Comparison of ENCODE assay signal across 34 mouse cellular contexts in the genomic region with DNA sequence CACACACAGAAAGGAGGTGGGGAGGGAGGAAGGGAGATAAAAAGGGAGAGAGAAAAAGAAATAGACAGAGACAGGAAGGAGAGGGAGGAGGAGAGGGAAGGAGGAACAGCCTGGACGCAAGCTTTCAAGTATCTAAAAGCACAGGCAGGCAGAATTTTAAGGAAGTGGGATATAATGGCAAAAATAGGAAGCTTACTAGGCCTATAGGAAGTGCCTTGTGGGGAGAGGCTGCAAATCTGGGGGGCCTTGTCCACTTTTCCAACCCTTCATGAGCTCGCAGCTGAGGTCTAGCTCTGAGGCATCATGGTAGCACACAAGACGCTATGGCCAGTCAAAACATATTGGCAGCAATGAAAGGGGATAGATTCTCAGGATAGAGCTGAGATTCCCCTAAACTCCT. TPM values are rescaled to one million over a fixed set of nuclear protein-coding genes. Genes with fewer than 3 reads are reported as not detected.
DNase-seq lines count a peak whose midpoint lies in the region; ATAC-seq and TF ChIP-seq lines count a peak whose summit lies in the region.
"Had no signal": no experiment of that assay in that cellular context is flagged by ENCODE, and none has a peak within 500 bp of the region (broad histone marks: within the 10 kb centered on the region; RNA-seq: fewer than 3 reads in every experiment).

No protein-coding gene starts in this region.

- peaks cover 88% of the 10 kb centered on the region for H3K79me2 ChIP-seq in macrophage (ENCODE audit: inconsistent target)

- no peak for TF ChIP-seq CTCF in gastrocnemius, adult 2 months (IDR thresholded peaks at IDR 0.05)

- no peaks in the 10 kb centered on the region; the same call in 1 of the 2 replicates for H3K36me3 ChIP-seq in heart, embryonic 13.5 days
- no peaks in the 10 kb centered on the region for H3K36me3 ChIP-seq in macrophage (ENCODE audit: inconsistent target)
- H3K36me3 ChIP-seq in forebrain, embryonic 11.5 days (ENCODE audit: control insufficient read depth, insufficient read depth, low read length), result no peaks in the 10 kb centered on the region
- H3K36me3 ChIP-seq: embryonic facial prominence, embryonic 13.5 days; forebrain, embryonic 10.5 days; G1E; hindbrain, embryonic 13.5 days; lung, embryonic 15.5 days; neural tube, embryonic 15.5 days had no signal

- no peak overlapping the region; the same call in 1 of the 2 replicates for H3K9ac ChIP-seq in heart, embryonic 13.5 days
- H3K9ac ChIP-seq in forebrain, embryonic 11.5 days (ENCODE audit: low read length), result no peak overlapping the region
- H3K9ac ChIP-seq: embryonic facial prominence, embryonic 13.5 days; hindbrain, embryonic 13.5 days; lung, embryonic 15.5 days; neural tube, embryonic 15.5 days had no signal

- H3K27ac ChIP-seq in gastrocnemius, adult 2 months, result peak overlapping the region; percentile 63
- peak overlapping the region; percentile 10 for H3K27ac ChIP-seq in heart, embryonic 13.5 days (replicated peaks)
- peak overlapping the region; percentile 94 for H3K27ac ChIP-seq in macrophage
- H3K27ac ChIP-seq in forebrain, embryonic 11.5 days (ENCODE audit: low read depth, low read length), result no peak overlapping the region
- H3K27ac ChIP-seq: embryonic facial prominence, embryonic 13.5 days; hindbrain, embryonic 13.5 days; kidney, postnatal 0 days; neural tube, embryonic 15.5 days had no signal

- H3K4me3 ChIP-seq in gastrocnemius, adult 2 months, result no peak overlapping the region
- H3K4me3 ChIP-seq in heart, embryonic 13.5 days, result no peak overlapping the region
- no peak overlapping the region for H3K4me3 ChIP-seq in macrophage (ENCODE audit: inconsistent target)
- H3K4me3 ChIP-seq in forebrain, embryonic 11.5 days (ENCODE audit: low read depth, low read length), result no peak overlapping the region
- H3K4me3 ChIP-seq: embryonic facial prominence, embryonic 13.5 days; forebrain, embryonic 10.5 days; hindbrain, embryonic 13.5 days; lung, embryonic 15.5 days; neural tube, embryonic 15.5 days had no signal

- 63% methylated on average over 3 of the region's 3 CpGs for WGBS in heart, embryonic 13.5 days
- WGBS in macrophage (ENCODE audit: missing documents), result 10% methylated on average over 3 of the region's 3 CpGs
- 77% methylated on average over 3 of the region's 3 CpGs for WGBS in forebrain, embryonic 11.5 days

- intact Hi-C loops in gastrocnemius, adult 2 months (cut with DNase I), result no loop called here
- intact Hi-C loops in gastrocnemius, postnatal 14 days (cut with DNase I; ENCODE audit: low total_unique reads), result no loop called here

- no peak for ATAC-seq in heart, embryonic 13.5 days (ENCODE audit: extremely low read depth, insufficient number of reproducible peaks, low FRiP score, low TSS enrichment)
- ATAC-seq in common myeloid progenitor, adult 5-6 weeks (replicated peaks; ENCODE audit: low read depth, poor library complexity, severe bottlenecking), result peak; percentile 43
- no peak for ATAC-seq in forebrain, embryonic 11.5 days (replicated peaks; ENCODE audit: low FRiP score)
- ATAC-seq: forebrain, embryonic 16.5 days; intestine, embryonic 16.5 days had no signal

- no peaks in the 10 kb centered on the region for H3K9me3 ChIP-seq in heart, embryonic 13.5 days
- H3K9me3 ChIP-seq in forebrain, embryonic 11.5 days (ENCODE audit: control insufficient read depth, low read length), result no peaks in the 10 kb centered on the region
- H3K9me3 ChIP-seq: embryonic facial prominence, embryonic 13.5 days; forebrain, embryonic 10.5 days; hindbrain, embryonic 13.5 days; lung, embryonic 15.5 days; neural tube, embryonic 15.5 days had no signal

- no peak overlapping the region for H3K4me2 ChIP-seq in heart, embryonic 13.5 days
- no peak overlapping the region for H3K4me2 ChIP-seq in forebrain, embryonic 11.5 days (ENCODE audit: low read depth, low read length, severe bottlenecking)
- H3K4me2 ChIP-seq: embryonic facial prominence, embryonic 13.5 days; hindbrain, embryonic 13.5 days; lung, embryonic 15.5 days; neural tube, embryonic 15.5 days had no signal

- DNase-seq in gastrocnemius, adult 2 months, result no peak
- no peak for DNase-seq in gastrocnemius, postnatal 14 days
- DNase-seq in heart, adult 18-20 months, result no peak
- no peak for DNase-seq in forebrain, embryonic 11.5 days (ENCODE audit: low spot score)
- DNase-seq in yolk sac, embryonic 10.5 days (ENCODE audit: low spot score), result no peak
- DNase-seq: adrenal gland, adult 8-10 months; cerebellum, adult 11 months; cerebellum, adult 9-10 months; cerebellum, postnatal 36 days; embryo, embryonic 11 days; gastrocnemius, postnatal 10 days; heart, postnatal 10 days; kidney, adult 8-10 months; kidney, postnatal 4 days; layer of hippocampus, postnatal 36 days; left cerebral cortex, postnatal 4 days; liver; midbrain, embryonic 14.5 days; retina, postnatal 1 day; right cerebral cortex, postnatal 14 days; thymus, adult 2 months; thymus, postnatal 36 days had no signal

- H3K4me1 ChIP-seq in heart, embryonic 13.5 days, result peaks cover 85% of the 10 kb centered on the region
- peaks cover 14% of the 10 kb centered on the region for H3K4me1 ChIP-seq in forebrain, embryonic 11.5 days (replicated peaks; ENCODE audit: control insufficient read depth, insufficient read depth, low read length)

- no peaks in the 10 kb centered on the region for H3K27me3 ChIP-seq in heart, embryonic 13.5 days (replicated peaks)
- no peaks in the 10 kb centered on the region for H3K27me3 ChIP-seq in forebrain, embryonic 11.5 days (ENCODE audit: control insufficient read depth, insufficient read depth, low read length)
- H3K27me3 ChIP-seq: embryonic facial prominence, embryonic 13.5 days had no signal

RNA-seq across cellular contexts. Expression of gene Nfatc2, which starts 22.3 kb away (rescaled TPM):
- 1 to 10 TPM; 7.1 to 9.1 TPM for total RNA-seq in gastrocnemius, adult 2 months (2021)
- total RNA-seq in gastrocnemius, postnatal 14 days (2021), result 1 to 10 TPM; 6.5 to 7.5 TPM
- polyA plus RNA-seq in heart, embryonic 13.5 days (2015; fragmentation: Nextera tagmentation; extraction: Ambion mirVana), result 9.3 and 10.1 TPM in 2 replicates
- 10 to 100 TPM in 1 of 2 experiments, 1 to 10 TPM in 1; 8.7 to 10.1 TPM for total RNA-seq in heart, adult 18-20 months (2021)
- total RNA-seq in common myeloid progenitor, adult 5-6 weeks (2017), result 1.3 TPM in 2 replicates
- 100 to 1,000 TPM in 12 of 26 experiments, 10 to 100 TPM in 12, 1 to 10 TPM in 2; 7.9 to 169 (median 92.6) TPM for total RNA-seq in macrophage (2018; cell fraction: chromatin; rRNA removed)
- 10 to 100 TPM; 17.9 to 68.6 (median 45.6) TPM for total RNA-seq in macrophage (2018; cell fraction: cytosol; rRNA removed)
- 100 to 1,000 TPM in 4 of 26 experiments, 10 to 100 TPM in 22; 16.9 to 130 (median 59.6) TPM for total RNA-seq in macrophage (2018; cell fraction: nucleus; rRNA removed)
- polyA plus RNA-seq in macrophage (2018), result 26.6 to 37.0 TPM (median 27.3 TPM) in 3 replicates
- polyA plus RNA-seq in forebrain, embryonic 11.5 days (2014; fragmentation: Nextera tagmentation; extraction: Ambion mirVana), result 0.55 and 0.89 TPM in 2 replicates
- polyA plus RNA-seq: G1E had no signal
